Mouse (Mus musculus) kidney, postnatal 0 days (tissue): Measurements from ENCODE around the gene Adarb2. TPM values are rescaled to one million over a fixed set of nuclear protein-coding genes. Genes with fewer than 3 reads are reported as not detected.

Experiments used
- ATAC-seq: fragments of 200-750 bp; cut with Nextera tagmentation; replicated peaks from 2 replicates; pipeline ENCODE4 v1.8.0; 2017; ENCODE audit warnings: low read depth, moderate number of reproducible peaks, moderate TSS enrichment, moderate library complexity; ENCODE audit not compliant: low FRiP score
- DNase-seq: peaks from one replicate; pipeline ENCODE4 v3.0.0-alpha.2; 2016; ENCODE audit warnings: low spot score
- H3K27ac ChIP-seq: fragments of 300-500 bp; sonication (generic); 2 replicates; pipeline ENCODE4 v1.5.1; 2014; ENCODE audit warnings: mild to moderate bottlenecking
- H3K27me3 ChIP-seq: fragments of 300-500 bp; sonication (generic); 2 replicates; pipeline ENCODE4 v1.6.1; 2014; ENCODE audit warnings: low read length, mixed read lengths; ENCODE audit not compliant: insufficient read depth
- H3K36me3 ChIP-seq: fragments of 300-500 bp; sonication (generic); 2 replicates; pipeline ENCODE4 v1.6.1; 2014; ENCODE audit warnings: low read length, mixed read lengths; ENCODE audit not compliant: insufficient read depth
- H3K4me1 ChIP-seq: fragments of 300-500 bp; sonication (generic); replicated peaks from 2 replicates; pipeline ENCODE4 v1.6.1; 2014; ENCODE audit warnings: antibody characterized with exemption, low read length, mixed read lengths; ENCODE audit not compliant: insufficient read depth
- H3K4me2 ChIP-seq: fragments of 300-500 bp; sonication (generic); 2 replicates; pipeline ENCODE4 v1.6.1; 2014; ENCODE audit warnings: mild to moderate bottlenecking, low read length, moderate library complexity, mixed read lengths
- H3K4me3 ChIP-seq: fragments of 300-500 bp; sonication (generic); replicated peaks from 2 replicates; pipeline ENCODE4 v1.5.1; 2014; ENCODE audit warnings: low read depth, low read length
- H3K9ac ChIP-seq: fragments of 300-500 bp; sonication (generic); 2 replicates; pipeline ENCODE4 v1.6.1; 2014; ENCODE audit warnings: low read depth, low read length
- H3K9me3 ChIP-seq: fragments of 300-500 bp; sonication (generic); replicated peaks from 2 replicates; pipeline ENCODE4 v1.6.1; 2016; ENCODE audit warnings: low read length, inconsistent platforms, mixed read lengths
- CTCF ChIP-seq: IDR thresholded peaks from 2 replicates; pipeline ENCODE4 v1.5.1; 2016; ENCODE audit warnings: antibody characterized with exemption, low read depth, mild to moderate bottlenecking, moderate library complexity
- WGBS: fragments of 180-500 bp; shearing (Covaris S2); extraction: QIAGEN DNeasy Blood & Tissue Kit; methylation state at CpG from one replicate; pipeline ENCODE4 v1.1.7; 2014; 5-methylcytosine and 5-hydroxymethylcytosine counted together
- polyA plus RNA-seq: library from polyadenylated mRNA; unstranded; fragments of >200 nt; fragmentation: Nextera tagmentation; extraction: Ambion mirVana; gene quantifications from 2 replicates; pipeline ENCODE4 v1.2.1, GENCODE M21; 2015

Adarb2 gene
- polyA plus RNA-seq, 1 experiment from 2014 or later, result 0.08 TPM

DNA sequence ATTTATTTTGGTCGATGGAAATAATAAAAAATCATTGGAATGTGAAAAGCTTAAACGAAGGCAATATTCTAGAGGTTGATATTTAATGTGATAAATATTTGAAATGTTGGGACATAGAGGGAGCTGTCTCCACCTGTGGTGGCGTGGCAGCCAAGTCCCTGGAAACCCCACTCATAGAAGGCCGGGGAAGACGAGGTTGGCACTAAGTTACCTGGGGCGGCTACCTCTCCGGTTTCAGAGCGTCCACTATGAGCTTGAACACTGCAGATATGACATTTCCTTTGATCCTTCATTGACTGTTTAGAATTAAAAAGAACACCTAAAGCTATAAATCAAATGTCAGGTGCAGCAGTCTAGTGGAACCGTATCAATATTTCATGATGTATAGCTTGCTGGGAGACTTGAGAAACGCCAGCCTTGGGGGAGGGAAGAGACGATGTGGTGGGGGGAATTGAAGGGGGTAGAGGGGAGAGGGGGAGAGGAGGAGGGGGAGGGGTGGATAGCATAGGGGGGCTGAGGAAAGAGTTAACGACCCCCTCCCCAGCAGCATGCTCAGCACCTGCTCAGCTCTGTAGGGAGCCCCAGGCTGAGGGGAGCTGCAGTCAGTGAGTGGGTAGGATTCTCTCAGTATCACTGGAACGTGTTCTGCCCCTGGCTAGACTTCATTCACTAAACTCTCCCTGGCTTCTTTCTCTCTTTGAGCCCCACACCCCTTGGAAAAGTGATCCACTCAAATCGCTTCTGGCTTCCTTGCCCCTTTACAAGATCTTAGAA is 410.1 kb downstream of the Adarb2 start:
- DNase-seq, result no peak
- no peak for TF ChIP-seq CTCF
- Histone ChIP-seq H3K27ac (no peak overlapping the region), H3K9me3 (no peaks in the 10 kb centered on the region), H3K9ac (no peak overlapping the region), H3K27me3 (no peaks in the 10 kb centered on the region), H3K4me1 (no peaks in the 10 kb centered on the region), H3K4me2 (no peak overlapping the region), H3K36me3 (no peaks in the 10 kb centered on the region), H3K4me3 (no peak overlapping the region)
- ATAC-seq, result no peak
- 43% methylated on average over 14 of the region's 14 CpGs for WGBS

DNA sequence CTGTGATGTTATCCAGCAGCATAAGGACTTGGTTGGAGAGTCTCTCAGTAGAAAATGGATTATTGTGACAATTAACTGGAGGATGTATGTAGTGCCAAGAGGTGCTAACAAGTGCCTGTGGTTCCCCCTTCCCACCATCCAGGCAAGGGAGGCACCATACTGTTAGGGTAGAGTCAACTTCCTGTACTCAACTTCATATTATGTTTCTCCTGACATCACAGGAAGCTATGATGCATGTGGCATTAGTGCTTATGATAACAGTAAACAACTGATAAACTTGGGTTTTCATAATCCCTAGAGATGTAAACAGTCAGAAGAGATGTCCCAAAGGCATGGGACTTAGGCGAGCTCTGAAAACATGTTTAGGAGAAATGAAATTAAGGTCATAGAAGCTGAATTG is 414.0 kb downstream of the Adarb2 start:
- no peak overlapping the region for H3K9ac ChIP-seq
- no peak for ATAC-seq
- no peak overlapping the region for H3K27ac ChIP-seq
- H3K4me2 ChIP-seq, result no peak overlapping the region
- DNase-seq, result no peak
- no peak for TF ChIP-seq CTCF
- H3K27me3 ChIP-seq, result no peaks in the 10 kb centered on the region
- no peaks in the 10 kb centered on the region for H3K9me3 ChIP-seq
- H3K36me3 ChIP-seq, result no peaks in the 10 kb centered on the region
- no peaks in the 10 kb centered on the region for H3K4me1 ChIP-seq
- 100% methylated on average over 1 of the region's 1 CpGs for WGBS
- no peak overlapping the region for H3K4me3 ChIP-seq

- ATAC-seq, result no peak
- peak; percentile 34; the same call in 1 of the 2 replicates for TF ChIP-seq CTCF
- H3K27me3 ChIP-seq, result no peaks in the 10 kb centered on the region
- no peak overlapping the region for H3K4me2 ChIP-seq
- H3K9ac ChIP-seq, result no peak overlapping the region
- no peaks in the 10 kb centered on the region for H3K4me1 ChIP-seq
- H3K4me3 ChIP-seq, result no peak overlapping the region
- WGBS, result 76% methylated on average over 2 of the region's 2 CpGs
- H3K36me3 ChIP-seq, result no peaks in the 10 kb centered on the region
- H3K9me3 ChIP-seq, result no peaks in the 10 kb centered on the region
- H3K27ac ChIP-seq, result no peak overlapping the region
- no peak for DNase-seq
Measured at GRCm38 (mm10) chr13:8622263-8622662, 419.6 kb downstream of the Adarb2 start.

DNA sequence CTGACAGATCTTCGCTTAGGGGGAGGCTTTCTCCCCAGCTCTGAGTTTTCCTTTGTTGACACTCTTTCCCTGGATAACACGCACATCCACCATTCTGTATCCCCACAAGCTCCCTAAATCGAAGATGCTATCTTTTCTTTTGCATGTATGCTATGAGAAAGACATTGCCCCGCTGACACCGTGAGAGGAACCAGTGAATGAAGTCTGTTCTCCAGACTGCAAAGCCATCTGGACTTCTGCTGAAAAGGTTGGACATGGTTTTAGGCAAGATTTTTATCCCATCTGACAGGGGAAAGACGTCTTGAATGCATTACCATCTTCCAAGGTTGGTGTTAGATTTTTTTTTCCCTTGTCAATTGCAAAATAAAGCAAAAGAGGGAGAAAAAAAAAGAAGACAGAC is 426.9 kb downstream of the Adarb2 start:
- no peak overlapping the region for H3K4me3 ChIP-seq
- DNase-seq, result no peak
- ATAC-seq, result no peak
- WGBS, result 88% methylated on average over 6 of the region's 6 CpGs
- H3K9me3 ChIP-seq, result no peaks in the 10 kb centered on the region
- H3K27me3 ChIP-seq, result no peaks in the 10 kb centered on the region
- no peak overlapping the region for H3K9ac ChIP-seq
- H3K36me3 ChIP-seq, result no peaks in the 10 kb centered on the region
- TF ChIP-seq CTCF, result no peak
- H3K4me1 ChIP-seq, result no peaks in the 10 kb centered on the region
- no peak overlapping the region for H3K27ac ChIP-seq
- no peak overlapping the region for H3K4me2 ChIP-seq

DNA sequence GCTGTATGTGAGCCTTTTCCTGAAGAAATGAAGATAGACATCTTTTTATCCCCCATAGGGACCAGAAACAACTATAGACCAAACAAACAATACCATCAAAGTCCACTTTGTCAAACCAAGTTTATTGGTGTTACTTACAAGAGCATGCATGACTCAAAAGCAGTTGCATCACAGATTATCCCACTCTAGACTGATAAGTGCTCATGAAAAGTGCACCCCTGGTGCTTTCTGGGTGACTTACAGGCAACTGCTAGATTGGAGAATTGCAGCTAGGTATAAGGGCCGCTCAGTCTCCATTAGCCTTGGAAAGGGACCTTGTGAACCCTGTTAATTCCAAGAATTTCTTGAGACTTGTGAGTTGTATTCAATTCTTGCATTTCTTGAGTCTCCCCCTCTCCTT is 429.0 kb downstream of the Adarb2 start:
- no peak overlapping the region for H3K27ac ChIP-seq
- no peak overlapping the region for H3K4me3 ChIP-seq
- H3K4me2 ChIP-seq, result no peak overlapping the region
- H3K36me3 ChIP-seq, result no peaks in the 10 kb centered on the region
- H3K4me1 ChIP-seq, result no peaks in the 10 kb centered on the region
- no peak overlapping the region for H3K9ac ChIP-seq
- ATAC-seq, result no peak
- TF ChIP-seq CTCF, result no peak
- WGBS, result 86% methylated on average over 1 of the region's 1 CpGs
- H3K9me3 ChIP-seq, result no peaks in the 10 kb centered on the region
- H3K27me3 ChIP-seq, result no peaks in the 10 kb centered on the region
- DNase-seq, result no peak

- H3K27me3 ChIP-seq, result no peaks in the 10 kb centered on the region
- ATAC-seq (no peak), DNase-seq (no peak)
- H3K27ac ChIP-seq, result no peak overlapping the region
- TF ChIP-seq CTCF, result no peak
- H3K4me2 ChIP-seq, result no peak overlapping the region
- H3K36me3 ChIP-seq, result no peaks in the 10 kb centered on the region
- H3K4me1 ChIP-seq, result no peaks in the 10 kb centered on the region
- no peaks in the 10 kb centered on the region for H3K9me3 ChIP-seq
- no peak overlapping the region for H3K9ac ChIP-seq
- 54% methylated on average over 5 of the region's 5 CpGs for WGBS
- H3K4me3 ChIP-seq, result no peak overlapping the region
Measured at GRCm38 (mm10) chr13:8632072-8632471, 429.4 kb downstream of the Adarb2 start.
